Mouse (Mus musculus) inflammation-experienced regulatory T-cells, adult 6 months (primary cell): ENCODE measurements around the gene Tcl1b2. TPM values are rescaled to one million over a fixed set of nuclear protein-coding genes. Genes with fewer than 3 reads are reported as not detected.
"Not testable (repeated sequence)": the region's sequence is repeated elsewhere in the genome, so short reads cannot be mapped to it uniquely, and the experiment has no call there.

Experiments used
- ATAC-seq: one replicate; pipeline ENCODE4 v1.8.0; 2017
- polyA plus RNA-seq, 3 experiments: library from polyadenylated mRNA; unstranded; fragments of 100-300 nt; shearing (Covaris generic); gene quantifications; one replicate each; pipeline ENCODE4 v1.2.1; 2017

The Tcl1b2 gene
- polyA plus RNA-seq, 3 experiments from 2014 or later: not detected

GRCm38 (mm10) chr12:105174318-105174717 lies 28.5 kb downstream of the Tcl1b2 start:
- ATAC-seq: not testable (repeated sequence)

- ATAC-seq: not testable (repeated sequence)
Observed at GRCm38 (mm10) chr12:105176044-105176443, 30.2 kb downstream of the Tcl1b2 start, which contains the start of gene Tcl1b5. Gene Tcl1b5 (plus strand): TSS chr12:105176344.

- not testable (repeated sequence) for ATAC-seq
Observed at GRCm38 (mm10) chr12:105181040-105181644, 35.3 kb downstream of the Tcl1b2 start.

GRCm38 (mm10) chr12:105188980-105189379 lies 43.2 kb downstream of the Tcl1b2 start:
- not testable (repeated sequence) for ATAC-seq

GRCm38 (mm10) chr12:105190743-105191142 lies 44.9 kb downstream of the Tcl1b2 start, which contains the start of gene Tcl1b3:
Gene Tcl1b3 (plus strand): TSS chr12:105191043.
- ATAC-seq: not testable (repeated sequence)

- not testable (repeated sequence) for ATAC-seq
Observed at GRCm38 (mm10) chr12:105199684-105200497, 54.1 kb downstream of the Tcl1b2 start.

- ATAC-seq: not testable (repeated sequence)
Observed at GRCm38 (mm10) chr12:105201657-105202056, 55.8 kb downstream of the Tcl1b2 start, which contains the start of gene Tcl1b4. Gene Tcl1b4 (plus strand): TSS chr12:105201957.

Other genes with a start within 250 kb of the Tcl1b2 start
- gene Syne3, start 136.2 kb upstream of the Tcl1b2 start, polyA plus RNA-seq: 1 to 10 TPM; 2.2 to 5.4 (median 3.0) TPM
- 1 to 10 TPM; 4.0 to 6.9 (median 6.6) TPM for gene Glrx5, start 113.3 kb upstream of the Tcl1b2 start, polyA plus RNA-seq
- not detected for gene Tcl1b1, start 13.7 kb downstream of the Tcl1b2 start, polyA plus RNA-seq
- not detected for gene Tcl1b5, start 30.3 kb downstream of the Tcl1b2 start, polyA plus RNA-seq
- not detected for gene Tcl1b3, start 45.0 kb downstream of the Tcl1b2 start, polyA plus RNA-seq
- not detected for gene Tcl1b4, start 55.9 kb downstream of the Tcl1b2 start, polyA plus RNA-seq
- not detected for gene Tcl1, start 76.8 kb downstream of the Tcl1b2 start, polyA plus RNA-seq
- gene Tunar, start 187.9 kb downstream of the Tcl1b2 start, polyA plus RNA-seq: not detected